Mouse (Mus musculus) testis, adult 2 months (tissue): ENCODE results near the gene Snx29.

Source experiments
- CTCF ChIP-seq: fragments of 200-500 bp; IDR thresholded peaks from 2 replicates; pipeline ENCODE4 v1.5.1; 2012; ENCODE audit warnings: low read depth, mild to moderate bottlenecking, inconsistent platforms, low read length, moderate library complexity; ENCODE audit not compliant: control insufficient read depth, insufficient read depth, insufficient replicate concordance
- POLR2A ChIP-seq: fragments of 200-500 bp; IDR thresholded peaks from 2 replicates; pipeline ENCODE4 v1.6.1; 2012; ENCODE audit warnings: low read depth, mild to moderate bottlenecking, inconsistent platforms, low read length, moderate library complexity; ENCODE audit not compliant: control insufficient read depth

- TF ChIP-seq CTCF (no peak), POLR2A (no peak)
Measured at GRCm38 (mm10) chr16:11626004-11626481, 303.3 kb downstream of the Snx29 start.
